Mouse (Mus musculus) C2C12 (cell line): Measurements from ENCODE around the gene Tmprss7. TPM values are rescaled to one million over a fixed set of nuclear protein-coding genes. Genes with fewer than 3 reads are reported as not detected.

Source experiments
- H3K27me3 ChIP-seq: one replicate; pipeline ENCODE4 v1.6.1; 2011; ENCODE audit not compliant: control insufficient read depth, insufficient read depth, insufficient read length
- H3K36me3 ChIP-seq: one replicate; pipeline ENCODE4 v1.6.1; 2011; ENCODE audit not compliant: control insufficient read depth, insufficient read depth
- H3K4me3 ChIP-seq: one replicate; pipeline ENCODE4 v1.5.1; 2011; ENCODE audit warnings: mild to moderate bottlenecking, control low read depth; ENCODE audit not compliant: poor library complexity, insufficient read depth, severe bottlenecking
- H3K79me2 ChIP-seq: one replicate; pipeline ENCODE4 v1.6.1; 2011; ENCODE audit not compliant: control insufficient read depth, insufficient read depth
- H3K79me3 ChIP-seq: one replicate; pipeline ENCODE4 v1.6.1; 2011; ENCODE audit warnings: low read depth, control low read depth
- H3ac ChIP-seq: one replicate; pipeline ENCODE3; 2011; ENCODE audit warnings: low read depth; ENCODE audit not compliant: control insufficient read depth, insufficient read length
- CEBPB ChIP-seq: IDR thresholded peaks from one replicate; pipeline ENCODE4 v1.6.1; 2011; ENCODE audit warnings: low read depth, mild to moderate bottlenecking, control low read depth, moderate library complexity
- CTCF ChIP-seq: IDR thresholded peaks from one replicate; pipeline ENCODE4 v1.5.1; 2011; ENCODE audit not compliant: control insufficient read depth, insufficient read depth, insufficient read length
- FOSL1 ChIP-seq: IDR thresholded peaks from one replicate; pipeline ENCODE4 v1.8.0; 2011; ENCODE audit warnings: mild to moderate bottlenecking, low read length; ENCODE audit not compliant: poor library complexity, insufficient read depth, severe bottlenecking
- MAX ChIP-seq: IDR thresholded peaks from one replicate; pipeline ENCODE4 v1.6.1; 2011; ENCODE audit warnings: mild to moderate bottlenecking, control low read depth
- MYOD1 ChIP-seq: IDR thresholded peaks from one replicate; pipeline ENCODE4 v1.6.1; 2011; ENCODE audit warnings: low read depth; ENCODE audit not compliant: control insufficient read depth, insufficient read length
- MYOG ChIP-seq: IDR thresholded peaks from one replicate; pipeline ENCODE4 v1.6.1; 2011; ENCODE audit not compliant: control insufficient read depth, insufficient read length; ENCODE audit errors: extremely low read depth
- USF1 ChIP-seq: IDR thresholded peaks from one replicate; pipeline ENCODE4 v1.6.1; 2011; ENCODE audit warnings: low read depth, mild to moderate bottlenecking, control low read depth, moderate library complexity
- polyA plus RNA-seq: library from polyadenylated mRNA; unstranded; fragments of >200 nt; fragmentation: generic; extraction: Trizol; gene quantifications from one replicate; pipeline ENCODE4 v1.2.1, GENCODE M21; 2012; ENCODE audit warnings: missing spikeins

Gene Tmprss7
- polyA plus RNA-seq, 1 experiment = not detected

DNA sequence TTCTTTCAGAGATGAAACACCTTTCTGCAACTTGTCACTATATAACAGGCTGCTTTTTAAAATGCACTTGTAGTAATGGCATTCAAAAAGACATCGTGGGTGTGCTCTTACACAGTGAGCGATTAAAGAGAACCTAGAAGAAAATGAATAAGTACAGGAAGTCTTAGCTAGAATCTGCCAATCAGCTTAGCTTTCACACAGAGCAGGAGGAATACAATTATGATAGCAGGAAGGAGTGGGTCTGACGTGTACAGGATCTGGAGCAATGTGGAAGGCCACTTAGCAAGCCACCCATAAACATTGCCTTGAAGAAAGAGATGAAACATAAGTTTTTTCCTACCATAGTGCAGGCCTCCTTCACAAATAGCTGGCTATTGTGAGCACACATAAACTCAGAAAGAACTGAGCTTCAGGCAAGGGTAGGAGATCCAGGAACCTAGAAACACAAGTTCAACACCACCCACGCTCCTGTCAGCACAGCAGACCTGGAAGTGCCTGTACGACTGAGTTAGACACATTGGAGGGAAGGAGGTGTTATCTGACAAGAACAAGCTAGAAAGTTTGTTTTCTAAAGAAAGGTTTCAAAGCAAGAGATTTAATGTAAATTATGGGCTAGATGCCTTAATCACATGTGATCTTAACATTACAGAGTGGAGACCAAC lies 21.2 kb upstream of the Tmprss7 start:
- Histone ChIP-seq H3K4me3 (no peak overlapping the region), H3ac (no peak overlapping the region), H3K27me3 (no peaks in the 10 kb centered on the region), H3K79me2 (no peaks in the 10 kb centered on the region), H3K79me3 (no peaks in the 10 kb centered on the region), H3K36me3 (no peaks in the 10 kb centered on the region)
- no peak for TF ChIP-seq CEBPB
- no peak for TF ChIP-seq MAX
- no peak for TF ChIP-seq CTCF
- TF ChIP-seq MYOD1 = no peak
- no peak for TF ChIP-seq MYOG
- TF ChIP-seq FOSL1 = no peak
- no peak for TF ChIP-seq USF1

DNA sequence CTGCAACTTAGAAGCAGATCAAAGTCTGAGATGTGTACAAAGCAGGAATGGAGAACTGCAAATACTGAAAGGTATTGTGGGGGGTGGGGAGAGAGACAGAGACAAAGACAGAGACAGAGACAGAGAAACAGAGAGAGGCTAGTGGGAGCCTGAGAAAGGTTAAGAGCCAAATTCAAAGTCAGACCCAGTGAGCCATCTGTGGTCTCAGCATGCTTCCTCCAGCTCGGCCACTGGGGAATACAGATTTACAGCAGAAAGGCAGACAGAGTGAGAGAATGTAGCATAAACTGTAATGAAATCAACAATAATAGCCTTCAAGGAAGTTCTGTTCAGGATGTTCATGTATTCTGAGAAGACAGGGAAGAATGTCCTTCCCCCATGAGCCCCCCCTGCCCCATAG lies 20.4 kb upstream of the Tmprss7 start:
- no peaks in the 10 kb centered on the region for H3K79me2 ChIP-seq
- no peaks in the 10 kb centered on the region for H3K36me3 ChIP-seq
- no peak overlapping the region for H3K4me3 ChIP-seq
- no peak for TF ChIP-seq FOSL1
- TF ChIP-seq CEBPB = no peak
- no peak for TF ChIP-seq USF1
- TF ChIP-seq CTCF = no peak
- TF ChIP-seq MYOG = no peak
- TF ChIP-seq MAX = no peak
- no peak for TF ChIP-seq MYOD1
- H3ac ChIP-seq = no peak overlapping the region
- no peaks in the 10 kb centered on the region for H3K79me3 ChIP-seq
- no peaks in the 10 kb centered on the region for H3K27me3 ChIP-seq

DNA sequence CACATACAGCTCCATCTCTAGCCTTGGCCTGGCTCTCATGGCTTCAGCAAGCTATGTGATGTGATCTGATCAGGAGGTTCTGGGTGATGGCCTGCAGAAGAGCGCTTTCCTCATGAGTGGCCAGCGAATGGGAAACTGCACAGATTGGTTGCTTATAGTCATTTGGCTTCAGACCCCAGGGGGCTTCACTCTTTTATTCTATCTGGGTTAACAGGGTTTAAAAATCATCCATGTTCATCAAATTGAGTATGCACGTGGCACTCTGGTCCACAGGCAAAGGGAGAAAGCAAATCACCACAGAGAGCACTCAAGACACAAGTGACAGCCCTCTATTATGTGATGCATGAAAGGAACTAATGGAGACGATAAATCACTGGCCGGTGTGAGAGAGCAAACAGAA lies 19.8 kb upstream of the Tmprss7 start:
- Histone ChIP-seq H3K36me3 (no peaks in the 10 kb centered on the region), H3K27me3 (no peaks in the 10 kb centered on the region), H3K4me3 (no peak overlapping the region), H3ac (no peak overlapping the region), H3K79me2 (no peaks in the 10 kb centered on the region), H3K79me3 (no peaks in the 10 kb centered on the region)
- TF ChIP-seq USF1 (no peak), MAX (no peak), FOSL1 (no peak), MYOG (no peak), CEBPB (no peak), CTCF (no peak), MYOD1 (no peak)

DNA sequence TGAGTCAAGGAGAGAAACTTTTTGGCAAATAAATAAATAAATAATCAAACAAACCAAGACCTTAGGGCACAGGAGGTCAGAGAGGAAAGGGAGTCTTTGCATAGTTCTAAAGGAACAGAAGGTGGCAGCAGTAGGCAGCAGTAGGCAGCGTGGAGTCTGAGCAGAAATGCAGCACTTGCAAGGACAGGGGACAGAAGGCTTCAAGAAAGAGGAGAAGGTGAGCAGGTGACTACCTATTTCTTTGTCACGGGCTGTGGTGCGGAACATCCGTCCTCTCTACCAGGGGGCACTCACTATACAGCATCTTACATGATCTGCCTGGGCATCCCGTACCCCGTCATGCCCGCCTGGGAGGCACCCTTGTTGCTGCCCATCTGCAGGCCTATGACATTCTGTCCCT lies 17.8 kb upstream of the Tmprss7 start:
- Histone ChIP-seq H3K79me2 (no peaks in the 10 kb centered on the region), H3ac (no peak overlapping the region), H3K27me3 (no peaks in the 10 kb centered on the region), H3K4me3 (no peak overlapping the region), H3K79me3 (no peaks in the 10 kb centered on the region), H3K36me3 (no peaks in the 10 kb centered on the region)
- no peak for TF ChIP-seq FOSL1
- TF ChIP-seq CEBPB = no peak
- no peak for TF ChIP-seq USF1
- no peak for TF ChIP-seq MYOG
- no peak for TF ChIP-seq MYOD1
- TF ChIP-seq MAX = no peak
- TF ChIP-seq CTCF = no peak

DNA sequence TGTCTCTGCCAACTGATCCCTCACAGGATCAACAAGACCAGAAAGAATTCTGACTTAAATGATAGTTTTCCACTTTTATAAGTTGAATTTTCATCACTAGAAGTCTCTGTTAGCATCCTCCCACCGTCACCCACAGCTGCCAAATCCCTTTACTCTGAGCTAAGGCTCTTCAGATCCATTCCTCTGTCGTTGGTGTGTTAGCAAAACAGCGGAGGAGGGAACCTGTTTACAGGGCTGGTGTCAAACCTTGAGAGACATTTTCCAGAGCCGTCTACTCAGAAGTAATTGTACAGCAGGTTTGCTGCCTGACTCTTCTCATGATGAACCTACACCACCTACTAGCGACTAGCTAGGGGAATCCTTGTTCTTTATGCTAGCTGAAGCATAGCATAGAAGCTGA lies 5.8 kb upstream of the Tmprss7 start:
- Histone ChIP-seq H3ac (no peak overlapping the region), H3K36me3 (no peaks in the 10 kb centered on the region), H3K4me3 (no peak overlapping the region), H3K27me3 (no peaks in the 10 kb centered on the region), H3K79me3 (no peaks in the 10 kb centered on the region), H3K79me2 (no peaks in the 10 kb centered on the region)
- TF ChIP-seq MYOG = no peak
- TF ChIP-seq CTCF = no peak
- TF ChIP-seq USF1 = no peak
- TF ChIP-seq CEBPB = no peak
- no peak for TF ChIP-seq FOSL1
- no peak for TF ChIP-seq MAX
- no peak for TF ChIP-seq MYOD1

DNA sequence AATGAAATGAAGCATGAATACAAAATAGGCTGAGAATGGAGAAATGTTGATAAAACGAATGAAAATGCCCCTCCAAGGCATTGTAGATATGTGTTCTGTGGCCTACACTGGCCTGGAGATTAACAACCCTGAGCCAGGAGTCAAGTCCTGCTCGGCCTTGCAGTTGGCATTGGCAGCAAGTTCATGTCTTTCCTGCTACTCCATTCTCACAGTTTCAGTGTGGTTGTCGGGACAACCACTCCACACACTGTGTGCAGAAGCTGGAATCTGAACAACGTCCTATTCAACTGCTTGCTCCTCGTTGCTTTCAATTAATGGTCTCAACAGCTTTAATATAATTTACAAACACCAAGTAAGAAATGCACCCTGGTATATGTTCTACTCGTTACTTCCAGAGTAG lies 4.5 kb upstream of the Tmprss7 start:
- no peaks in the 10 kb centered on the region for H3K79me2 ChIP-seq
- no peak overlapping the region for H3ac ChIP-seq
- no peaks in the 10 kb centered on the region for H3K27me3 ChIP-seq
- no peaks in the 10 kb centered on the region for H3K79me3 ChIP-seq
- H3K36me3 ChIP-seq = no peaks in the 10 kb centered on the region
- no peak overlapping the region for H3K4me3 ChIP-seq
- TF ChIP-seq FOSL1 (no peak), USF1 (no peak), CTCF (no peak), CEBPB (no peak)
